Mouse (Mus musculus) cerebellum, postnatal 10 days (tissue): ENCODE data around the gene Gfod1.

Experiments used
- DNase-seq, 2 experiments: peaks; one replicate each; pipeline ENCODE4 v3.0.0; 2021; ENCODE audit warnings: mixed read lengths in 2 of 2

The Gfod1 gene

DNA sequence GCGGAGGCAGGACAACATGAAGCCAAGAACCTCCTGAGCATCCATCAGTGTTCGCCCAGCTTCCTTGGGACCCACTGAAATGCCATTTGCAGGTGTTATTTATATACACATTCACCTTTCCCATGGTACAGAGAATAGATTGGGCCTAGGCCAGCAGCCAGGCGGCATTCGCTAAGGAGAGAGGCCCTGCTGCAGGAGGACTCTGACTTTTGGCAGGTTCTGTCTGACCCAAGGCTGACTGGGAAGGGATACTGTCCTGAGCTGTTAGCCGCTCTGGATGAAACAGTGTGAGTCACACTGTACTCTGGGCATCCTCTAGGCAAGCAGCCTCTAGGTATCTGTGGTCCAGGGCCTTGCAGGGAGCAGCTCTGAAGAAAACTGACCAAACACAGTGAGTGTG lies 6.4 kb downstream of the Gfod1 start:
- peak; percentile 52 for DNase-seq

DNA sequence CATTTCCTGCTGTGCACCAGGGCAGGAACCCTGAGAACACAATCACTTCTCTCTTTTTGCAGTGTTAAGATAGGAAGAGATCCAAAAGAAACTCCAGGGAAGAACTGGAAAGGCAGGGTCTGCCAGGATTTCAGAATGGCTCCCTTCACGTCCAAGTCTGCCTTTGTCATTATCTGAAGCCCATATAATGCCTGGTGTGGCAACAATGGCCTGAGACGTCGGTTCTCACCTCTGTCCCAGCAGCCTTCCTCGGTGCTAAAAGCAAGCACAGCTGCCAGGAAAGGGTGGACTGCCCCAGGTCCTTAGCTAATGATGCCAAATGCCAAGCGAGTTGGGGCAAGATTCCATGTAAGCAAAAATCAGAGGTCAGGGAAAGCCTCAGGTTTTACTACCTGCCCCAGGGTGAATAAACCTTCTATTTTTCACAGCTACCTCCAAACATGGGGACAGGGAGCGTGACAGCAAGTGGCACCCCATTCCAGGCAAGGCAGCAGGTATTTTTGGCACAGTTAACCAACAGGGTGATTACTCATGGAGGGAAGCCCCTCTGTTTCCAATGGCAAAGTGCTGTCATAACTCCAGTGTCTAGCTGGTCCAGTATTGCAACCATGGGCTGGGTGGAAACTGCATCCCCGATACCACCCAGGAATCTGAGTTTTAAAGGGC lies 7.7 kb downstream of the Gfod1 start:
- peak in 1 of 2 experiments; percentile 12 for DNase-seq

DNA sequence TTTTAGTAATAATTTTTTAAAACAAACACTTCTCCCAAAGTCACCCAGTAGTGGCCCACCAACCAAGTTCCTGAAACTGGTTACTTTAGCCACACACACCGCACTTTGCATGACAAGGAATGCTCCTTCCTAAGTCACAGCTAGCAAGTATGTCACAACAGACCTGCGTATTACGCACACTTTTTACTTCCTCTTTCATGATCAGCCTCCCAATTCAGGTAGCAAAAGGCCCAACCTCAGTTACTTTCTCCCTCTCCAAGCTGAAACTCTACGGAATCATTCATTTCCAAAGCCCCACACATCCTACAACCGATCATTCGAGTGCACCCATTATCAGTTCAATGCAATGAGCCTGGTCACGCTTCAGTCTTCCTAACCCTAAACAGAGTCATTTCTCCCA lies 8.3 kb downstream of the Gfod1 start:
- DNase-seq: no peak

DNA sequence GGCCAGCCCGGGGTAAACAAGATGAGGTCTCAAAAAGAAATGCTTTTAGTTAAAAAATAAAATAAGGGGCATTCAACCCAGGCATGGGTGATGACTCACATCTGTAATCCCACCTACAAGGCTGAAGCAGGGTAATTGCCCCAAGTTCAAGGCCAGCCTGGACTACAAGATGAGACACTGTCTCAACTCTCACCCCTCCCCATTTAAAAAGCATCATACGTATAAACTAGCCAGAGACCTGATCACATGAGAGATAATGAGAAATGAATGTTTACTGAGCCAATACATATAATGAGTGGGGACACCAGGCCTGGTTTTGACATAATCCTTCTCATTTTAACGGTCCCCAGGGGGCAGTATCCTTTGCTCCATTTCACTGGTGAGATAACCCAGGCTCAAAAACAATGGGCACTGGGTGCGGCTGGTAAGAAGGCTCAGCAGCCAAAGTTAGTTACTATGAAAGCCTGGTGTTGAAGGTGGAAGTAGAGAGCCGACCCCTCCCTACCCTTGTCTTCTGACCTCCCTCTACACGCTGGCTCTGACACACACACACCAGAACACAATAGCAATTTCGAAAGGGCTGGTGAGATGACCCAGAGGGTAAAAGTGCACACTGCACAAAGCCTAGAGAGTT lies 8.9 kb downstream of the Gfod1 start:
- DNase-seq: peak in 1 of 2 experiments; percentile 14

DNA sequence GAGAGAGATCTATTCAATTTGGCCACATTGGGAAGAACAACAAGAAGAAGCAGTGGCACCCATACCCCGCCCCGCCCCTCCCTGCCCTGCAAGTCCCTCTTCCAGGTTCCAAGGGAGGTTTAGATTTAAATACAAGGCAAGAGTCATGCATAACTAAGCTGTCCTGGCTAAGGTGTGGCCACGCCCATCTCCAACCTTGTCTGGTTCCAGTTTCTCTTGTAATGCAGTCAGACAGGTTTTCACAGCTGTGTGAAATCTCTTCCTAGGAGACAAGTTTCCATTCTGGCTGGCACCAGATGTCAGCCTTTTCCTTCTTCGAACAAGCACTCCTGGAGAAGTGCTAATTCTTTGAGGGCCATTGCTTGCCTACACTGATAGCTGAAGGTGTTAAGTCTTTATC lies 11.1 kb downstream of the Gfod1 start:
- DNase-seq: no peak

DNA sequence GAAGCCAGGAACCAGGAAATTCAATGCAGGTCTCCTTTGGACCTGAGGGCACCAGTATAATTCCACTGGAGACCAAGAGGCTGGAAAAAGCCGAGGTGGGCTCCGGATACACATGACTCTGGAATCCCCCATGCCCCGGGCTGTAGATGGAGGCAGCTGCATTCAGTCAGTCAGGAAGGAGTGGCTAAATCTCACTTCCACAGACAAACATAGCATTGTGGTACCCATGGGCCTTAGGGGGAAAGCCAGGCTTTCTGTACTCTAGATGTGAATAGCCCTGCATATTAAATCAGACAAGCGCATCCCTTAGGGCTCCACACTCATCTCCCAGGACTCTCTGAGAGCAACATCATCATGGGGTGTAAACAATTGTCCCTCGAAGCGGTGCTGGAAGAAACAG lies 14.9 kb downstream of the Gfod1 start:
- DNase-seq: no peak

DNA sequence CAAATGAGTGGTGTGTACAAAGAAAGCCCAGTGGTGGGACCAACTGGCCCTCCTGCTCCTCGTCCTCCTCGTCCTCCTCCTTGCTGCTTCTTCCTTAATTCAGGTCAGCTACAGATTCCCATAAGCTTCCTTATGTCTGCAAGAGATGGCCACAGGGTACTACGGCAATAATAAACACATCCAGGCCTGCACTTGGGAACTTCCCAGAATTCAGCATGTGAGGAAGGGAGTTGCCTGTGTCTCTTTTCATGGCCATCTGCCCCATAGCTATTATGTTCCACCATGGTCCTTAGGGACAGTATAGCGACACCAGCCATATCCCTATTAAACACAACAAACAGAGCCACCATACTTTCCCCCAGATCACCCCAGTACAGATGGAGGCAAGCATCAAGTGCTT lies 15.5 kb downstream of the Gfod1 start:
- no peak for DNase-seq

DNA sequence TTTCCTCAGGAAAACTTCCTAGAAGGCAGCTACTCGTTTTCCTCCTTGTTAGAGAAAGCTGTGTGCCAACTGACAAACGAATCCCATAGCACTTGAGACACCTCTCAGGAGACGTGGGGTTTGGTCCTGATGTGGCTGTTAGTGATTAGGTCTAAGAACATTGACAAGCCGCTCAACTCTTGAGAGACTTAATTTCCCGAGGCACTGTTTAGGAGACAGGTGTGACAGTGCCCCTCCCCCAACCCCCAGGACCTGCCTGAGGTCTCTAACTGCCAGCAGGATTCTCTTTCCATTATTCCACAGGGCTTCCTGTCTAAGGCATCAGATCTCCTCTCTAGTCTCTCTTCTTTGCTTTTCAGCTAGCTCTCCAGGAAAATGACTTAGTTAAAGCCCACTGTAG lies 15.9 kb downstream of the Gfod1 start:
- DNase-seq: no peak

DNA sequence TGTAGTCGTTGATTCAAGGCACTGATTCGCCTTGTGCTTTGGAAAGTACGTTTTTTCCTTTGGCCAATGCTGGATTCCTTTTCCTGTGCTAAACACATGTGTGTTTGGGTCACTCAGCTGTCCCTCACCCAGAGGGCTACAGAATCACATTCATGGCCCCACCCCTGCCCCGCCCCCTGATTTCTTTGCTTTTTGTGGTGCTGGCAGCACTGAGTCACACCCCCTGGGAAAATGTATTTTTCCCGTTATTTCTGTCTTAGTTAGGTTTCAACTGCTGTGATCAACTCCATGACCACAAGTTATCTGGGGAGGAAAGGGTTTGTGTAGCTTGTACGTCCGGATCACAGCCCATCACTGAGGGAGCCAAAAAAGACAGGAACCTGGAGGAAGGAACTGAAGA lies 17.1 kb downstream of the Gfod1 start:
- DNase-seq: no peak

DNA sequence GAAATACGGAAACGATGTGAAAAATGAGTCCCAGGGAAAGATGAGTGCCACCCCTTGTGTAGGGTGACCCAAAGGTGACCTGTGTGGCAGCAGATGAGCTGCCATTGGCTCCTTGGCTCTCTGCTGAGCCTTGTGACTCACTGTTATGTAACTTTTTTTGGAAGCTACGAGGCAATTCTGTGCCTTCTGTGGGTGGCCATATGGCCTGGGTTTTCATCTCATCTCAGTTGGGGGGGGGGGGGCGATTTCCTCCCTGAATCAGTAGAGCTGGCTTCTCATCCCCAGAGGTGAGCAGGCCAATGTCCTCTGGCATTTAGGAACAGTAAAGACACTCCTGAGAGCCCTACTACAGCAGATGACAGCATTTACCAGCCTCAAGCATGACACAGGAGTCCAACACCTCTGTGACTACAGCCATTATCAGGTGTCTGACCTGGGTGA lies 19.2 kb downstream of the Gfod1 start:
- DNase-seq: peak; percentile 45 to 55

DNA sequence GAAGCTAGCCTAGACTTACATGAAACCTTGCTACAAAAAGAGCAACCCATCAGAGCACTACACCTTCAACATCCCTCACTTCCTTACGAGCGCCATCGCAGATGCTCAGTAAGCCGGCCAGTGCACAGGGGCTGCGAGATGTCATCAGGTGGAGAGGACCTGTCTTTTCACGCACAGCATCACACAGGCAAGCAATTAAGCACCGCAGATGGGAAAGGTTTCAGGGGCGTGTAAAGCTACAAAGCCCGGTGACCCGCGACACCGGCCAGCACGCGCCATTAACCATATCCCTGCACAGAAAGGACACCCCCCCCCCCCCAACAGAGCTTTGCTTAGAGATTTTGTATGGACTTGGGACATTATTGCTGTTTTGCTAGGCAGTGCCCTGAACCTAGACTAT lies 30.1 kb downstream of the Gfod1 start:
- DNase-seq: no peak

DNA sequence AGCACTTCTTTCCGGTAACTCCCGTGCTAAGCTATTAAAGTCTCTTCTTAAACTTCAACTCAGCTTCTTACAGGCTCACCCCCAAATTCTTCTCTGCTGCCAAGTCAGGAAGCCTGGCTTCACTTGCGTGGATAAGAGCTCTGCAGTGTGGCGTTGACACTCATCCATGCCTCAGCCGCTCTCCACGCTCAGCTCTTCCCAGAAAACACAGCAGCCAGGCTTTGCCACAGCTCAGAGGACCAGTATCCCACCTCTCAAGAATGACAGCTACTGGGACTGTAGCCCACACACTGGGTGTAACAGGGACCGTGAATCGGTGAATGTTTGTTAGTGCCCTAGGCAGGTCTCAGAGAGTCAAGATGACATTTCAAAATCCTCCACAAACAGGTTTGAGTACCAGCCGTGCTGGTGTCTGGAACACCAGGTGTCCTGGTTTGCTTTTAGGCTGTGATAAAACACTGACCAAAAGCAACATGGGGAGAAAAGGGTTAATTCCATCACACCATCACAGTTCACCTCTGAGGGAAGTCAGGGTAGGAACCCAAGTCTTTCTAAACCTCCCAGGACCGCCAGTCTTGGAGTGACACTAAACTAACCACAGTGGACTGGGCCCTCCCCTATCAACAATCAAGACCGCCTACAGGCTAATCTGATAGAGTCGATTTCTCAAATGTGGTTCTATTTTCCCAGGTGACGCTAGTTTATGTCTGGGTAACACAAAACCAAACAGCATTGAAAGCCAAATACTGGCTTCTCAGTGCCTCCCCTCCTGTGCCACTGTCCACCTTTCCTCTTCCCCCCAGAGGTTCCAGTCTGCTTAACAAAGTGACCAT lies 31.5 kb downstream of the Gfod1 start:
- peak in 1 of 2 experiments; percentile 16 for DNase-seq

DNA sequence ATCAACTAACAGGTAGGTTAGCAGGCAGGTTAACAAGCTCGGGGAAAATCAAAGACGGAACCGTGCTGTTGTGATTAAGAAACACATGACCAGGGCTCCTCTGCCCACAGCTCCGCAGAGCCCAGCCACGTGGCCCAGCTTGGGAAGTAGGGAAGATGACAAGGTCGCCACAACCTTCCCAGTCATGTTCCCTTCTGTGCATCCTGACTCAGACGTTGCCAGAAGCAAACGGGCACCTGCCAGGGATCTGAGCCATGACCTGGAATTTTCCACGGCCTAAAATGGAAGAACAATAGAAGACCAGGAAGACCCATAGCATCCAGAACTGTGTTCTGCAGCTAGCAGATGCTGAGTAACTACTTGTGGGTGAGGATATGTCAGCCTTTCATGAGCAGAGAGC lies 32.5 kb downstream of the Gfod1 start:
- peak; percentile 55 to 58 for DNase-seq

DNA sequence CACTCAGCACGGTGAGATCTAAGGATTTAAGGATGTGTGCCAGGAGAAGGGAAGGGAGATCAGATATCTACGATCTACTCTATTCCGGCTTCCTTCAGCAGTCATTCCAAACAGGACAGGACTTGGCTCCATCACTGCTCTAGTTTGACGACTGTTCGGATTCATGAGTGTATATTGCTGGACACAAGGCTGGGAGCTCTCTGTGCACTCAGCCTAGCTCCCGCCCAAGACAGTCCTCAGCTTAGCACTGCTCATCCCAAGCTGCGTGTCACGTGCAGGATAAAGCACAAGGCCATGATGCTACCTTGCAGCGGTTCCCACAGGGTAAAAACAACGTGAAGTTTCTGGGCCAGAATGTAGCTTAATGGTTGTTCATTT lies 33.8 kb downstream of the Gfod1 start:
- no peak for DNase-seq

DNA sequence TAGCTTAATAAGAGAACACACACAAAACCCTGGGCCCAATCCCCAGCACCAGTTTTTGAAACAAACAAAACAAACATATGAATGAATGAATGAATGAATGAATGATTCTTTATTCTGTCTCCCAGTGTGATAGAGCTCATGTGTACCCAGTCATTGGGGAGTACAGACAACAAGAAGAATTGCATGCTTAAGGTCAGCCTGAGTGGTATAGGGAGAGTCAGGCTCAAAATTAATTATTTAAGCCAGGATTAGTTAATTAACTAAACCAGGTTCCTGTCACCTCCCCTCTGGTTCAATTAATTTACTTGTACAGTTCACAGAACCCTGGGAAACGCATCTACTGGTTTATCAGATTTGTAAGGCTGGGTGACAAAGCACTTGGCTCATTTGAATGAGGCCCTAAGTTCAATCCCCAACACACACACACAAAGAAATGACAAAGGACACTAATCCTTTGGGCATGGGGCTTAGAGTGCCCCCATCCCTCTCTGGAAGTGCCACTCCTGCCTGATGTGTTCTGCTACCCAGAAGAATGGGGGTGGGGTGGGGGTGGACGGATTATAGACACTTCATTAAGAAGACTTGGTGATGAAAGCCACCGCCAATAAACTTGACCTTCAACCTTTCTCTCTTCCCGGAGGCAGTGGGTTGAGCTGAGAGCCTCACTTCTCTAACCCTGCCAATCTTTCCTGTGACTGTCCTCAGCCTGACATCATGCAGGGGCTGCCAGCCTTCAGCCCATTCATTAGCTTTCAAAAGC lies 34.3 kb downstream of the Gfod1 start:
- no peak for DNase-seq

DNA sequence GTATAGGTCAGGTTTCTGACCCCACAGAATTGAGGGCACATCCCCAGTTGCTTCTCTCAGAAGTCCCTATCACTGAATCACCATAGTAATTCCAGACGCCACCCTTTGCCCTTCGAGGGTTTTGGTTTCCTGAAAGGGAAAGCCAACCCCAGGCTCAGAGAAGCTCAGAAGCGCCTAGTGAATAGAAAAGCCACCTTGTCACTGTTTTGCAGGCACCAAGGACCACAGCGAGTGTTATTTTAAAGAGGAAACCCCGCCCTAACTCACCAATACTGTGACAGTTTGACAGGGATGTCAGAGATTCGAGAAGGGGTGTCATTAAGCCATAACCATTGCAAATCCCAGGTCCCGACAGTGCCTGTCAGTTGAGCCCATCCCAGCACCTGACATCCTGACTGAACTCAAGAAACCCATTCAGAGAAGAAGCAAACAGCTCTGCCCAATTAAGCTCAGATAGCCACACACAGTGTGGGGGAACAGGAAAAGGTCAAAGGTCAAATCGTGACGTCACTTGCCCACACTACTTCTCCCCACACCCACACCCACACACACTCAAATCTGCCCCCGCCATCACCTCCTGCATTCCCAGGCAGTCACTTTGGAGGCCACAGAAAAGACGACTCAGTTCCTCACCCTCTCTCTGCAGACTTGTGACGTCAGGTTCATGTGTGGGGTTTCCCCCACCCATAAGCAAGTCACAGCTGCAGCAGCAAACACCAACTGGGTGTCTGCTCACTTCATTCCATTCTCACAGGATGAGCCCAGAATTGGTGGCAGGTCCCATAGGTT lies 35.2 kb downstream of the Gfod1 start:
- DNase-seq: no peak

DNA sequence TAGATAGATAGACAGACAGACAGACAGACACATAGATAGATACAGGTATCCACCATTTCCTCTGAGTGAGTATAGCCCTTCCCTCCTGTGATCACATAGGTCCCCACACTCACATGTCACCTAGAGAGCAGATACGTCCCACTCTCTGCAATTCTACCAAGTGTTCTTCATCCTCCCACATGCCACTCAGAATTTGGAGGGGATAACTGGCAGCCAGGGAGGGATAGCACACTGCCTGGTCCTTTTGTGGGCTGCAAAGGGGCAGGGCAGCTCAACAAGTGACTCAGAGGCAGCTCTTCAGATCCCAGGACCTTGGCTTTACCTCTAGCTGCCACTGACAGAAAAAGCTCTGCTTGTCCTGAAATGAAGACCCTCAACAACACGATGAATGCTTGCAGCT lies 36.1 kb downstream of the Gfod1 start:
- DNase-seq: no peak

DNA sequence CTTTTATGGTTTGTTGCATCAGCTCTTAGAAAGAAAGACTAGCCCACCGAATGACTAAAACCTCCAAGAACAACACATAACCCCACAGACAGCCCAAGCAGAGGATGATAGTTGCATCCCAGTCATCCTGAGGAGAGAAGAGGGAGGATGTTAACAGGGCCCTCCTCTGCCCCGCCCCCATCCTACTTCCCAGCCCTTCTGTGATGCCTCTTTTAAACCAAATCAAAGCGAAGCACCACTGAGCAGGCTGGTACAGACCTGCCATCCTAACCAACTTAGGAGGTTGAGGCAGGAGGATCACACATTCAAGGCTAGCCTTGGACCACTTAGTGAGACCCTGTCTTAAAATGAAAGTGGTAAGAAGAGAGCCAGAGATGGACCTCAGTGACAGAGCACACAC lies 36.8 kb downstream of the Gfod1 start:
- no peak for DNase-seq

DNA sequence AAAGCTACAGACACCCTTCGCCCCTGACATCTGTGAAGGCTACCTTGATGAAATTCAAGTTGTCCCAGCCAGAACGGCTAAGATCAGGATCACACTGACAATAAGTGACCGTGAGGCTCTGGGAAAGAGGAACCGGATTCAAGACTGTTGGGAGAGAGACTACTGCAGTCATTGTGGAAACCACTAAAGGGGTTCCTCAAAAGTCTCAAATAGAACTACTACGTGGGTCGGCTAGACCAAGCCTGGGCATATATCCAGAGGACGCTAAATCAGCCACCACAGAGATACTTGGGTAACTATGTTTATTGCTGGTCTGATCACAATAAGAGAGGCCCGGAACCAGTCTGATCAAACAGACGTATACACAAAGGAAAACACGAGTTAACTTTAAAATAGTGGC lies 37.6 kb downstream of the Gfod1 start:
- no peak for DNase-seq

DNA sequence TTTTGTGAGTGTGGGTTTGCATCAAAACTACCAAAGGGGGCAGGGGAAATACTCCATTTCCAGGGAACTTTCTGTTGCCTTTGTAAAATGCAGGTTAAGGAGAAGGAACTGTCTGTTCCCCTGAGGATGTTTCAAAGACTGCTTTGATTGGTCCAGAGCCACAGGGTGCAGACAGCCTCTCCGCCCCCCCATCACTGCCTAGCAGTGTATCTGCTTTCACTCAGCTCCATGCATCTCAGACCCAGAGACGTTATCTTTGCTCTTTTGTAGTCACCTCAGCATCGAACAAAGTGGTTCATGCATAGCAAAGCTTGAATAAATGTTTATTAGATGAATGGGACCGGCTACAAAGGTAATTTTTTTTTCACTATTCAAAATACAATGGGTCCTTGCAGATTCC lies 38.9 kb downstream of the Gfod1 start:
- no peak for DNase-seq

DNA sequence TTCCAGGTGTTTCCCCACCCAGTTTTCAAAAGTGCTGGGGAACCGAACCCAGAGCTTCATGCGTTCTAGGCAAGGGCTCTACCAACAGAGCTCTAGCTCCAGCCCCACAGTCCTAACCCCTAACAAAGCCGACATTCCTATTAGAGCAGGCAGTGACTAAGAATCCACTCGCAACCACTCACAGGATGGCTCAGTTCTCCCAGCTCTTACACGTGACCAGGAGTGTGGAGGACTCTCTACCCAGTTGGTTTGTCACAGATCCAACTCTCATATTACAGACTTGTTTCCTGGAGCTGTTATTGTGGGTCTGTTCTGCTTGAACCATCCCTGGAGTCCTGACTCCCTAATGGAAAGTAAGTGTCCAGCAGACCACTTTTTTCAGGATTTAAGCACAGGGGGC lies 40.3 kb downstream of the Gfod1 start:
- DNase-seq: no peak

DNA sequence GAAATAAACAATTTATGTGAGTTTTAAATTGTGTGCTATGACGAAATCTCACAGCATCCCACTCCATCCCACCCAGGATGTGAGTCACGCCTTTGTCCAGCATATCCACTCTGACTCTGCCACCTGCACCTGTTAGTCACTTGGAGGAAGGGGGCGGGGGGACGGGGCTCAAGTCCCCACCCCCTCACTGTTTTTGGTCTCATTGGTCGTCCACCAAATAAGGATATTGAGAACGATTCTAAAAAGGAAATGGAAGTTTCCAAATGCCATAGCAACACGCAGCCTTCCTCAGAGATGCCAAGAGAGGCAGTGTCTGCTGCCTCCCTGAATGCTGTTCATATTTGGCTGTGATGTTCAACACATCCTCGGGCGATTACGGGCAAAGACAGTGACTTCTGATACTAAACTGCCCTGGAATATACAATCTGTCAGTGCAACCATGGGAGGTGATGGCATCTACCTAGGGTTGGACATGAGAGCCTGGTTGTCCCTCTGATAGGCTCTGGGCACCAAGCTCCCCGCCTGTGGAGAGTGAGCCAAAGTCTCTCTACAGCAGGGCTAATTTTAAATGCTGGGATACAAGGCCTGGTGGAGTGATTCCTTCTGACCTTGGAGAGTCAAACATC lies 41.7 kb downstream of the Gfod1 start:
- DNase-seq: peak; percentile 42 to 46
